Mouse (Mus musculus) lung, adult 18-20 months (tissue): ENCODE data around the gene Kif1b.

ENCODE experiments used
- DNase-seq, 2 experiments: peaks; one replicate each; pipeline ENCODE4 v3.0.0; 2022; ENCODE audit warnings: mixed read lengths in 2 of 2

The Kif1b gene

GRCm38 (mm10) chr4:149168016-149168415, 139.5 kb downstream of the Kif1b start:
- no peak for DNase-seq

GRCm38 (mm10) chr4:149166957-149167611, 140.4 kb downstream of the Kif1b start:
- peak; percentile 49 to 57 for DNase-seq

GRCm38 (mm10) chr4:149166215-149166946, 141.1 kb downstream of the Kif1b start, which contains the start of gene Pgd:
Pgd (minus strand) TSS chr4:149166771.
- DNase-seq: peak; percentile 98

GRCm38 (mm10) chr4:149164150-149164549, 143.3 kb downstream of the Kif1b start:
- DNase-seq: peak in 1 of 2 experiments; percentile 30

- no peak for DNase-seq
Measured at GRCm38 (mm10) chr4:149163196-149163595, 144.3 kb downstream of the Kif1b start.

GRCm38 (mm10) chr4:149161166-149161565, 146.3 kb downstream of the Kif1b start:
- DNase-seq: peak; percentile 39 to 50

GRCm38 (mm10) chr4:149159891-149160290, 147.6 kb downstream of the Kif1b start:
- DNase-seq: no peak

- DNase-seq: no peak
Measured at GRCm38 (mm10) chr4:149159203-149159602, 148.3 kb downstream of the Kif1b start.

- DNase-seq: no peak
Measured at GRCm38 (mm10) chr4:149157415-149157973, 150.0 kb downstream of the Kif1b start.

- peak; percentile 64 to 67 for DNase-seq
Measured at GRCm38 (mm10) chr4:149155711-149156110, 151.8 kb downstream of the Kif1b start.

- DNase-seq: no peak
Measured at GRCm38 (mm10) chr4:149154859-149155258, 152.6 kb downstream of the Kif1b start.

GRCm38 (mm10) chr4:149150721-149151120, 156.8 kb downstream of the Kif1b start:
- DNase-seq: no peak

- DNase-seq: peak; percentile 31 to 42
Measured at GRCm38 (mm10) chr4:149150256-149150655, 157.2 kb downstream of the Kif1b start.

- peak; percentile 23 to 46 for DNase-seq
Measured at GRCm38 (mm10) chr4:149149611-149150010, 157.9 kb downstream of the Kif1b start.

- DNase-seq: no peak
Measured at GRCm38 (mm10) chr4:149149196-149149595, 158.3 kb downstream of the Kif1b start.

- DNase-seq: no peak
Measured at GRCm38 (mm10) chr4:149148084-149148483, 159.4 kb downstream of the Kif1b start.

GRCm38 (mm10) chr4:149147528-149147927, 160.0 kb downstream of the Kif1b start:
- no peak for DNase-seq

GRCm38 (mm10) chr4:149145151-149145550, 162.3 kb downstream of the Kif1b start:
- no peak for DNase-seq

GRCm38 (mm10) chr4:149144459-149144858, 163.0 kb downstream of the Kif1b start:
- DNase-seq: peak; percentile 76 to 79

GRCm38 (mm10) chr4:149143594-149143993, 163.9 kb downstream of the Kif1b start:
- DNase-seq: no peak

GRCm38 (mm10) chr4:149138515-149138914, 169.0 kb downstream of the Kif1b start:
- no peak for DNase-seq

- peak; percentile 83 to 88 for DNase-seq
Measured at GRCm38 (mm10) chr4:149136982-149137770, 170.3 kb downstream of the Kif1b start, which contains the start of gene Cenps. Cenps (minus strand) TSS chr4:149137629.
